Mouse (Mus musculus): Measurements from ENCODE around the gene Ces1d.

GRCm38 (mm10) chr8:93132196-93132595 is 65.4 kb downstream of the Ces1d start:
- TF ChIP-seq ZNF384 (IDR thresholded peaks at IDR 0.05; ENCODE audit: low read depth, low read length) (no peak), CHD2 (IDR thresholded peaks at IDR 0.05; ENCODE audit: low read depth, low read length) (no peak)
